Mouse (Mus musculus) CH12.LX (cell line): ENCODE results near the gene Ergic1.

Experiments used
- BHLHE40 ChIP-seq: IDR thresholded peaks from 2 replicates; pipeline ENCODE4 v1.6.1; 2011; ENCODE audit warnings: mild to moderate bottlenecking, low read depth, low read length, improper control_type of control experiment
- CHD2 ChIP-seq: IDR thresholded peaks from 2 replicates; pipeline ENCODE4 v1.6.1; 2011; ENCODE audit warnings: low read length, improper control_type of control experiment
- CTCF ChIP-seq, 2 experiments: IDR thresholded peaks in 1 of 2; conservative IDR thresholded peaks in 1 of 2; 2 replicates each; pipeline ENCODE4 v1.5.1; 2011 to 2012; ENCODE audit warnings: low read depth in 2 of 2, low read length in 2 of 2, improper control_type of control experiment in 1 of 2, inconsistent platforms in 1 of 2, mild to moderate bottlenecking in 1 of 2, moderate library complexity in 1 of 2
- GABPA ChIP-seq: IDR thresholded peaks from 2 replicates; pipeline ENCODE4 v1.6.1; 2012; ENCODE audit warnings: low read depth, low read length, improper control_type of control experiment, inconsistent platforms; ENCODE audit not compliant: insufficient replicate concordance
- IRF4 ChIP-seq: IDR thresholded peaks from 2 replicates; pipeline ENCODE4 v1.6.1; 2014; ENCODE audit warnings: low read depth, mild to moderate bottlenecking, inconsistent platforms, low read length, improper control_type of control experiment
- MYC ChIP-seq: IDR thresholded peaks from 2 replicates; pipeline ENCODE4 v1.6.1; 2011; ENCODE audit warnings: low read depth, mild to moderate bottlenecking, improper control_type of control experiment, low read length
- RCOR1 ChIP-seq: conservative IDR thresholded peaks from 2 replicates; pipeline ENCODE4 v1.6.1; 2012; ENCODE audit warnings: low read depth, mild to moderate bottlenecking, inconsistent platforms, low read length, improper control_type of control experiment
- ZC3H11A ChIP-seq: IDR thresholded peaks from 2 replicates; pipeline ENCODE4 v1.6.1; 2012; ENCODE audit warnings: low read depth, mild to moderate bottlenecking, inconsistent platforms, low read length, improper control_type of control experiment

- TF ChIP-seq IRF4 (no peak), GABPA (no peak), CHD2 (no peak), BHLHE40 (no peak), ZC3H11A (no peak), MYC (no peak), CTCF (conservative IDR thresholded peaks at IDR 0.05 in 1 of 2, IDR thresholded peaks at IDR 0.05 in 1 of 2; ENCODE audit: low read depth in 2 of 2, low read length in 2 of 2) (no peak), RCOR1 (no peak)
Observed at GRCm38 (mm10) chr17:26628936-26629335, 67.6 kb downstream of the Ergic1 start.
